Mouse (Mus musculus) small intestine, adult 2 months (tissue): ENCODE data around the gene Mphosph9. TPM values are rescaled to one million over a fixed set of nuclear protein-coding genes. Genes with fewer than 3 reads are reported as not detected.

Experiments used
- H3K27ac ChIP-seq: fragments of 200-500 bp; 2 replicates; pipeline ENCODE4 v1.5.1; 2012; ENCODE audit warnings: low read depth, low read length, control low read depth, inconsistent platforms; ENCODE audit not compliant: insufficient read depth
- H3K27me3 ChIP-seq: fragments of 200-500 bp; 2 replicates; pipeline ENCODE4 v1.6.1; 2012; ENCODE audit warnings: mild to moderate bottlenecking, moderate library complexity, low read length, inconsistent platforms; ENCODE audit not compliant: control insufficient read depth, insufficient read depth
- H3K36me3 ChIP-seq: fragments of 200-500 bp; 2 replicates; pipeline ENCODE4 v1.6.1; 2012; ENCODE audit warnings: mild to moderate bottlenecking, low read length, control low read depth, inconsistent platforms; ENCODE audit not compliant: control insufficient read depth, insufficient read depth
- H3K4me1 ChIP-seq: fragments of 200-500 bp; 2 replicates; pipeline ENCODE4 v1.6.1; 2012; ENCODE audit warnings: low read length, inconsistent platforms, mixed read lengths; ENCODE audit not compliant: control insufficient read depth, insufficient read depth, insufficient read length
- H3K4me3 ChIP-seq: fragments of 200-500 bp; 2 replicates; pipeline ENCODE4 v1.5.1; 2012; ENCODE audit warnings: low read depth, mild to moderate bottlenecking, control low read depth, inconsistent platforms, low read length, moderate library complexity
- CTCF ChIP-seq: fragments of 200-500 bp; IDR thresholded peaks from 2 replicates; pipeline ENCODE4 v1.5.1; 2012; ENCODE audit warnings: low read depth, mild to moderate bottlenecking, control low read depth, inconsistent platforms, low read length, moderate library complexity, mixed read lengths; ENCODE audit not compliant: insufficient replicate concordance, insufficient read length; ENCODE audit errors: extremely low read depth
- POLR2A ChIP-seq: fragments of 200-500 bp; IDR thresholded peaks from 2 replicates; pipeline ENCODE4 v1.6.1; 2012; ENCODE audit warnings: low read depth, mild to moderate bottlenecking, control low read depth, inconsistent platforms, low read length, moderate library complexity
- WGBS: fragments of 180-500 bp; shearing (Covaris S2); methylation state at CpG from one replicate; pipeline ENCODE4 v1.1.7; 2018; 5-methylcytosine and 5-hydroxymethylcytosine counted together
- polyA plus RNA-seq: library from polyadenylated mRNA; depleted of rRNA; stranded (reverse); fragments of >200 nt; gene quantifications from 2 replicates; pipeline ENCODE4 v1.2.3, GENCODE M21; 2012

The Mphosph9 gene
- polyA plus RNA-seq, 1 experiment: 1.4 TPM

- Histone ChIP-seq H3K27ac (no peak overlapping the region), H3K4me3 (no peak overlapping the region), H3K27me3 (no peaks in the 10 kb centered on the region), H3K4me1 (peaks cover 13% of the 10 kb centered on the region), H3K36me3 (no peaks in the 10 kb centered on the region)
- TF ChIP-seq CTCF (no peak), POLR2A (no peak)
- 94% methylated on average over 7 of the region's 7 CpGs for WGBS
These were observed 101.9 kb downstream of the Mphosph9 start for GRCm38 (mm10) chr5:124225891-124226290.

- Histone ChIP-seq H3K4me3 (no peak overlapping the region), H3K4me1 (peaks cover 15% of the 10 kb centered on the region), H3K36me3 (no peaks in the 10 kb centered on the region), H3K27ac (no peak overlapping the region), H3K27me3 (no peaks in the 10 kb centered on the region)
- TF ChIP-seq POLR2A: no peak
- no peak for TF ChIP-seq CTCF
- WGBS: 80% methylated on average over 16 of the region's 16 CpGs
These were observed 103.3 kb downstream of the Mphosph9 start for GRCm38 (mm10) chr5:124224321-124225092.

DNA sequence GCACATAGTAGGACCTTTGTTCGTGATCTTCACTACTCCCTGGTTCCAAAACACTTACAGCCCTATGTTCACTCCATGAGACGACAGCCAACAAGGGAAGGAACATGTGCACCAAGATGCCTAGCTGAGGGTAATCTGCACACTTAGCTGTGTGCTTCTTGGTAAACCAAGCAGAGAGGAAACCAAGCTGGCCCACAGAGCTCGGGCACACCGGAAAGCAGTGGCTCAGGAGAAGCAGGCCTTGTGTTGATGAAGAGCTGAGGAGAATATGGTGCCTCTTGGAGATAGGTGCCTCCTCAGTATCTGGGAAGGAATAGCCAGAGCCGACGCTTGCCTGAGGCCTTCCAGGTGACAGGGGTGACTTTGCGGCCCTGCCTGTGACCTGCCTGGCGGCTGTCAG, 104.2 kb downstream of the Mphosph9 start:
- no peaks in the 10 kb centered on the region for H3K27me3 ChIP-seq
- TF ChIP-seq CTCF: no peak
- no peak for TF ChIP-seq POLR2A
- H3K4me3 ChIP-seq: no peak overlapping the region
- H3K4me1 ChIP-seq: peaks cover 15% of the 10 kb centered on the region
- WGBS: 84% methylated on average over 8 of the region's 8 CpGs
- H3K27ac ChIP-seq: no peak overlapping the region
- H3K36me3 ChIP-seq: no peaks in the 10 kb centered on the region

DNA sequence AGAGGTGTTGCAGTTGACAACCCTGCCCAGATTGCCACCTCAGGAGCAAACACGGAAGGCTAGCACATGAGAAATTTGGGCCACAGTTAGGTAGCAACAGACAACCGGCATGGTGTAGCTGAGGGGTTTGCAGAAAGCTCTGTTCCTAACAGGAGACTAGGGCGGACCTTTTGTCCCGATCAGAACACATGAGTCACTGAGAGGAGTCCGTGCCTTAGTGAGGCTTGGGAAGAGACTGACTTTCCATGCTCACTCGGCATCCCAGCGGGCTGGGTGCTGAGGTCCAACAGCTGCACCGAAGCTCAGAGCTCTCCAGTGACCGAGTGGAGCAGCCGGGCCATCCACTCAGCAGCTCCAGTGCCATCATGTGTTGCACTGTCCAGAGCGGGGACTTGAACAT, 105.1 kb downstream of the Mphosph9 start:
- WGBS: 81% methylated on average over 11 of the region's 11 CpGs

DNA sequence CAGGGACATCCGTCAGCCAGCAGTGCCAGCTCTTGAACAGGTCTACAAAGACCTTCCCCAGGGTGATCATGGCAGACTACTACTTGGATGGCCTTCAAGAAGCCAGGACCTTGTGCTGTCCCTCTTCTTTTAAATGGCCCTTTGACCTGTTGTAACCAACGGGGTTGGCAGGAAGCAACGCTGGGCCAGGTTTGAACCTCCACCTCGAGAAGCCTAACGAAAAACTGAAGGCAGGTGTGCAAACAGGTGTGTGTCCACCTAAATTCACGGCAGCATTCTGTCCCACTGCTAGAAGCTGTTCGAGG, 106.1 kb downstream of the Mphosph9 start:
- H3K4me3 ChIP-seq: no peak overlapping the region
- H3K4me1 ChIP-seq: peaks cover 18% of the 10 kb centered on the region; the same call in 1 of the 2 replicates
- no peaks in the 10 kb centered on the region for H3K27me3 ChIP-seq
- WGBS: 45% methylated on average over 7 of the region's 7 CpGs
- peak overlapping the region; percentile 44 for H3K27ac ChIP-seq
- H3K36me3 ChIP-seq: no peaks in the 10 kb centered on the region
- TF ChIP-seq POLR2A (no peak), CTCF (no peak)

More for the DNA sequence above, 105.1 kb downstream of the Mphosph9 start:
- Histone ChIP-seq H3K27me3 (no peaks in the 10 kb centered on the region), H3K4me1 (peaks cover 19% of the 10 kb centered on the region), H3K4me3 (no peak overlapping the region), H3K36me3 (no peaks in the 10 kb centered on the region), H3K27ac (no peak overlapping the region)
- TF ChIP-seq CTCF: no peak

- H3K27me3 ChIP-seq: no peaks in the 10 kb centered on the region
- H3K4me1 ChIP-seq: peaks cover 14% of the 10 kb centered on the region; the same call in 1 of the 2 replicates
- no peaks in the 10 kb centered on the region for H3K36me3 ChIP-seq
- no peak overlapping the region for H3K4me3 ChIP-seq
- WGBS: 66% methylated on average over 7 of the region's 7 CpGs
- TF ChIP-seq CTCF (no peak), POLR2A (no peak)
- peak overlapping the region; percentile 65 for H3K27ac ChIP-seq
These were observed 106.6 kb downstream of the Mphosph9 start for GRCm38 (mm10) chr5:124221037-124221735.

GRCm38 (mm10) chr5:124220551-124220950, 107.2 kb downstream of the Mphosph9 start:
- 90% methylated on average over 5 of the region's 5 CpGs for WGBS
- Histone ChIP-seq H3K27ac (peak overlapping the region; percentile 65), H3K36me3 (no peaks in the 10 kb centered on the region), H3K4me1 (peaks cover 10% of the 10 kb centered on the region; the same call in 1 of the 2 replicates), H3K4me3 (no peak overlapping the region), H3K27me3 (no peaks in the 10 kb centered on the region)
- no peak for TF ChIP-seq POLR2A
- TF ChIP-seq CTCF: no peak
